Mouse (Mus musculus) yolk sac, embryonic 10.5 days (tissue): ENCODE data around the gene Dlk1.
"Not testable (repeated sequence)": the region's sequence is repeated elsewhere in the genome, so short reads cannot be mapped to it uniquely, and the experiment has no call there.

Experiments used
- DNase-seq: peaks from one replicate; pipeline ENCODE4 v3.0.0-alpha.2; 2017; ENCODE audit warnings: low spot score

The Dlk1 gene

GRCm38 (mm10) chr12:109474187-109474606 is 21.6 kb downstream of the Dlk1 start:
- no peak for DNase-seq

GRCm38 (mm10) chr12:109475501-109475900 is 22.9 kb downstream of the Dlk1 start:
- no peak for DNase-seq

- DNase-seq: not testable (repeated sequence)
These were observed 33.9 kb downstream of the Dlk1 start for GRCm38 (mm10) chr12:109486525-109486924.

- DNase-seq: no peak
These were observed 39.1 kb downstream of the Dlk1 start for GRCm38 (mm10) chr12:109491701-109492100.

GRCm38 (mm10) chr12:109493381-109493780 is 40.8 kb downstream of the Dlk1 start:
- DNase-seq: no peak

- DNase-seq: no peak
These were observed 42.5 kb downstream of the Dlk1 start for GRCm38 (mm10) chr12:109495016-109495644.

GRCm38 (mm10) chr12:109496397-109496796 is 43.8 kb downstream of the Dlk1 start:
- DNase-seq: no peak

- DNase-seq: peak; percentile 88
These were observed 48.4 kb downstream of the Dlk1 start for GRCm38 (mm10) chr12:109500992-109501391.

- peak; percentile 41 for DNase-seq
These were observed 49.9 kb downstream of the Dlk1 start for GRCm38 (mm10) chr12:109502360-109503040.

- no peak for DNase-seq
These were observed 55.1 kb downstream of the Dlk1 start for GRCm38 (mm10) chr12:109507693-109508092.

GRCm38 (mm10) chr12:109508495-109509454 is 56.2 kb downstream of the Dlk1 start:
- DNase-seq: peak; percentile 32

- peak; percentile 58 for DNase-seq
These were observed 57.0 kb downstream of the Dlk1 start for GRCm38 (mm10) chr12:109509531-109510137.

GRCm38 (mm10) chr12:109510247-109510646 is 57.6 kb downstream of the Dlk1 start:
- DNase-seq: no peak

- DNase-seq: no peak
These were observed 58.8 kb downstream of the Dlk1 start for GRCm38 (mm10) chr12:109511456-109511855.

- DNase-seq: peak; percentile 91
These were observed 59.7 kb downstream of the Dlk1 start for GRCm38 (mm10) chr12:109512151-109512907.
